Mouse (Mus musculus) CD4-positive, CD25-positive, alpha-beta regulatory T cell, adult 2 months (primary cell): ENCODE data around the gene Ddx55.

Source experiments
- DNase-seq: peaks from one replicate; pipeline ENCODE4 v3.0.0-alpha.2; 2012; ENCODE audit warnings: low read depth, low spot score

The Ddx55 gene

GRCm38 (mm10) chr5:124610965-124611364 lies 58.3 kb downstream of the Ddx55 start:
- DNase-seq, result peak; percentile 37

GRCm38 (mm10) chr5:124614709-124615108 lies 62.0 kb downstream of the Ddx55 start:
- DNase-seq, result peak; percentile 45

- no peak for DNase-seq
These were observed 66.0 kb downstream of the Ddx55 start for GRCm38 (mm10) chr5:124618711-124619110.
